Mouse (Mus musculus): ENCODE results near the gene Ppp1cb.

Gene Ppp1cb

DNA sequence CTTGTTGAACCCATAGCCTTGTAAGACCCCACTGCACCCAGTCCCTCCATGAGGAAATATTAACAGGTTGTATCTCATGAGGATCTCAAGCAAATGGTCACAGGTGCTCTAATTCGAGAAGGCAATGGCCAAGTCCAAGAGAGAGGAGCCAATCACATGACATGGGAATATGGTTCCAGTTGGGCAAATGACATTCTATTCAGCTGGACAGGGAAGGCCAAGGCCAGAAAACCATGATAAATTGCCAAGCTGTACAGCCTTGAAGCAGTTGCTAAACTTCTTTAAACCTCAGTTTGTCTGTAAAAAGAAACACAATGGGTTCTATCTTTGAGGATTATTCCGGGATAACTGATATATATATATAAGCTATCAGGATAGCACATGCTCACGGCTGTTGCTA lies 14.7 kb upstream of the Ppp1cb start:
- no peak for DNase-seq (ENCODE audit: low read depth, low spot score)

DNA sequence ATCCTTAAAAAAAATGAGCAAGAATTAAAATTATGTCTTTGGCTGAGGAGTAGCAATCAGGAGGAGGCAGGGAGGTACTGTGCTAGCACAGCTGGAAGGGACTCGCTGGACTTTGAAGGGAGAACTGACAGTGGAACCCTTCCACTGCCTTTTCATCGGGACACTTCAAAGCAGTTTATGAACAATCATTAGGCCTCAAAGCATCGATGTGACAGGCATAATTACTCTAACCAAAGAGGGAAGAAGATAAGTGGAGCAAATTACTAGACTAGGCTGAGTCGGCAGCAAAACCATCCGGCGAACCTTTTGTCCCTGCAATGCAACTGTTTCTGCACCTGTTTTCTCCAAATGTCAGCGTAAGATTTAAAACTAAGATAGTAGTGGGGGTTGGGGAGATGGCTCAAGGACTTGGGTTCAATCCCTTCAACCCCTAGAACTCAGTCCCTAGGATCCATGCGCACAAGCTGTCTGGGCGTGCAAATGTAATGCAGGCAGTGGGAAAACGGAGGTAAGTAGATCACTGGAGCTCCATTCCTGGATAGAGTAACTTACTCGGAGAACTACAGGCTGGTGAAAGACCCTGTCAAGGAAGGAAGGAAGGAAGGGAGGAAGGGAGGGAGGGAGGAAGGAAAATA lies 13.2 kb upstream of the Ppp1cb start:
- DNase-seq (ENCODE audit: low read depth, low spot score) = no peak

DNA sequence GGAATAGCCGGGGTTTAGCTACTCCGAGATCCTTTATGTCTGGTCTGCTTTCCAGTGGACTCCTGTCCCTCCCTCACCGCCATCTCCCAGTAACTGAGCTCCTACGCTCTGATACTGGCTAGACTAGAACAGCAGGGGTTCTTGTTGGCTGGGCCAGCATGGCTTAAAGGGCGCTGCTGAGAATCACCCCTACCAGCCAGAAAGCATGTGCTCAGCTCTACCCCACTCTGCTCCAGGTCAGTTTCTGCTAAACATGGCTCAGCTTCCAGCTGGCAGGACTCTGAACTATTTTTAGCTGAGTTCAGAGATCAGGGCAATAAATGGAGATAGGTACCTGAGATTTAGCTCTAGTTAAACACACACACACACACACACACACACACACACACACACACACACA lies 12.2 kb upstream of the Ppp1cb start:
- no peak for DNase-seq (ENCODE audit: low read depth, low spot score)

DNA sequence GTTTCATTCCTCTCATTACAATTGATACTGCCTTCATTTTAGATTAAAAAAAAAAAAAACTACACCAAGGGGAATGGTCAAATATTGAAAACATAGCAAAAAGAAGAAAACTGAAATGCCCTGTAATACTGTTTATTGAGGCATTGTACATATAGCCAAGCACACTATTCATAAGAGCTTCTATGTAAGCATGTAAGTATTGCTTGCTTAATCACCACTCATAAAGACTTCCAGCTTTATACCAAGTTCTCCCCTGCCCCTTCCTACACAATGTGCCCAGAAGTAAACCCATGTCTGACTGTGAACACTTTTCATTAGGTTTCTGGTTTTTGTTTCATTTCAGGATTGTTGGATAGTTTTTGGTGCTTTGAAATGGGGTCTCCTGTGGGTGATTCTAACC lies 11.8 kb upstream of the Ppp1cb start:
- no peak for DNase-seq (ENCODE audit: low read depth, low spot score)

DNA sequence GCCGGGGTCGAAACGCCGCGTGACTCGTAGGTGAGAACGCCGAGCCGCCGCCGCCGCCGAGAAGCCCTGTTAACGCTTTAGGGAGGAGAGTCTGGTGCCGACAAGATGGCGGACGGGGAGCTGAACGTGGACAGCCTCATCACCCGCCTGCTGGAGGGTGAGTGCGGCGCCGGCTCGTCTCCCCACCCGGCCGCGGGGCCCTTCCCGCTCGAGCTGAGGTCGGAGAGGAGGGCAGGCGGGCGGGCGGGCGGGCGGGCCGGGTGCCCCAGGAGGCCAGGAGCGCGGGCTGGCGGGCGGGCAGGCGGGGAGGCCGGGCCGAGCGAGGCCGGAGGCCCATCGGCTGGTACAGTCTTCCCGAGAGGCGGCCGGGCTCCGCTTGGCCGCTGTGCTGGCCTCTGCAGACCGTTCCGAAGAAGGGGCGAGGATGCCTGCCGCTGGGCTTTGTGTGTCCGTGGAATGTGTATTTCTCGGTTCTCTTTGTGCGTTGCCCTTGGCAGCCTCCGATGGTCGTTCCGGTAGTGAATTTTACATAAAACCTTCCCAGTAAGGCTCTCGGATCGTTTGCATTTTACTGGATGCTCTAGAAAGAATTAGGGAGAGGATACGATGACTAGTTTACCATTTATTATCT lies 723 bp downstream of the Ppp1cb start:
- no peak for DNase-seq (ENCODE audit: low read depth, low spot score)

DNA sequence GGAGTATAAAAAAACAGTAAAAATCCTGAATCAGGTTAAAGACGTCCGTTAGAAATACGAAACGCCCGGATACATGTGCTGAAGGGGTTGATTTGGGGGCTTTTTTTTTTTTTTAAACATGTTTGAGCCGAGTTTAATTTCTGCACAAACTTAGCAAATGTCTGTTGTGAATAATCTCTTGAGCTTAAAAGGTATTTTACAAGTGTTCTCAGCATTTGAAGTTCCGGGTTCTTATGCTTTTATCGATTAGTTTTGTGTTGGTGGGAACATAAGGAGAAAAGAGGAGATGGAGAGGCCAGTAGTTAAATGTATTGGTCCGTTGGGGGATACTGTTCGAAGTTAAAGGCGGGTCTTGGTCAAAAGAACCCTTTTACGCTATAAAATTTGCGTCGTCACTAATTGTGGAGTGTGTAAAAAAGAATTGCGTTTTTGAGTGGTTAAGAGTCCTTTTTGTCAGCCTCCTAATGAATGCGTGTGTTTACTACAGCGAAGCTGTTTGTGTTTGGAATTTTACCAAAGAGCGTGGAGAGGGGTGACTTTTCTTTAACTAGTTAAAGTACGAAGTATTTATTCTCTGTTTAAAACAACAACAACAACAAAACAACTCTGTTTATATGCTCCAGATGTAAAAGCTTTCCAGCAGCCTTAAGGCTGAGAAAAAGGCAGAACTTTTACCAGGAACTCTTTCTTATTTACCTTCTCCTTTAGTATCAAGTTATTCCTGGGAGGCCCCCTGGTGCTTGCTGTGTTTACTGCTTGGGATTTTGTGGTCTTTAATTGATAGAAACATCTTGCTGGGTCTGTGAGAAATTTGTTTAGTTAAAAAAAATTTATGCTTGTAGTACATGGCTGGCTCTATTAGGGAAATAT lies 1.5 kb downstream of the Ppp1cb start:
- DNase-seq (ENCODE audit: low read depth, low spot score) = peak; percentile 87

DNA sequence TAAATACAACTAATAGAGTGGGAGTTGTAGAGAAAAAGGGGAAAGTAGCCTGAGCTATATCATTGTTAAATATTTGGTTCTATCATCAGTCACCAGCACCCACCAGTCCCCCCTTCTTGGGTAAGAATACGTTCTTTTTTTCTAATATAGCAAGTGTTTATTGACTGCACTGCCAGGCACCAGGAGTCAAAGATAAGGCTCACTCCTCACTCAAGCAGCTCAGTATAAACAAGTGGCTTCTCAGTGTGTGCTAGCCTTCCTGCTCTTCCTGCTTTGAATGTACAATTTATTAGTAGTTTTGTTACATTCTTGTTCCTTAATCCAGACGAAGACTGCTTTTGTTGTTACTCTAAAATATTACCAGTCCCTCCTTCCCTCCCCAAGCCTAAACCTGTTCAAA lies 2.3 kb downstream of the Ppp1cb start:
- peak; percentile 13 for DNase-seq (ENCODE audit: low read depth, low spot score)

DNA sequence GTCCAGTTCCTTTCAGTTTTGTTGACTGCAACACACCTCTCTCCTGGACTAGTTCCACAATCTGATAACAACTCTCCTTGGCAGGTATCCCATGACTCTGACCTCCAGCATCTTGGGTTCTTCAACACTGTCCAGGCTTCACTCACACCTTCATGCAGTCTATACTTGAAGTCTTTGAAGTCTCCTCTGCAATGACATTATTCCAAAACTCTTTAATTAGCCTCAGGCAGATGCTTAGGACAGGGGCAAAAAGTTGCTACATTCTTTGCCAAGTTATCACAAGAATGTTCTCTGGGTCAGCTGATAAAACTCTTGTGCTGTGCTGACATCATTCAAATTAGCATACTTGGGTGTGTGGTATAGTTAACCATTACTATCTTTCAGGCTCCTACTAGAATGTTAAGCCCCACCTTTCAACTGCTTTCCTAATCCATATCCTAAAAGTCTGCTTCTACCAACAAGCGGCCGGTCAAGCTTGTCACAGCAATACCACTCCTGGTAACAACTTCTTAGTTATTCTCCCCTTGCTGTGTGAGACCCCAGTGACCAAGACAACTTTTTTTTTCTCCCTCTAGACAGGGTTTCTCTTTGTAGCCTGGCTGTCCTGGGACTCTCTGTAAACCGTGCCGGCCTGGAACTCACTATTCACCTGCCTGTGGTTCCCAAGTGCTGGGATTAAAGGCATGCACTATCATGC lies 13.8 kb downstream of the Ppp1cb start:
- DNase-seq (ENCODE audit: low read depth, low spot score) = peak; percentile 30

DNA sequence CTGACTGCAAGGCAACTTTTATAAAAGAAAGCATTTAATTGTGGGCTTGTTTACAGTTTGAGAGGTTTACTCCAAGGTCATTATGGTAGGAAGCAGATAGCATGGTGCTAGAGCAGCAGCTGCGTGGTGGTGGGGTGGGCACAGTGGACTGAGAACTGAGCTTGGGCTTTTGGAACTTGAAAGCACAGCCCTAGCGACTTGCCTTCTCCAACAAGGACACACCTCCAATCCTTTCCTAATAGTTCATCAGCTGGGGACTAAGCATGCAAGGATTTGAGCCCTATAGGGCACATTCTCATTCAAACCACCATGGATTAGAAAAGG lies 14.3 kb downstream of the Ppp1cb start:
- no peak for DNase-seq (ENCODE audit: low read depth, low spot score)

DNA sequence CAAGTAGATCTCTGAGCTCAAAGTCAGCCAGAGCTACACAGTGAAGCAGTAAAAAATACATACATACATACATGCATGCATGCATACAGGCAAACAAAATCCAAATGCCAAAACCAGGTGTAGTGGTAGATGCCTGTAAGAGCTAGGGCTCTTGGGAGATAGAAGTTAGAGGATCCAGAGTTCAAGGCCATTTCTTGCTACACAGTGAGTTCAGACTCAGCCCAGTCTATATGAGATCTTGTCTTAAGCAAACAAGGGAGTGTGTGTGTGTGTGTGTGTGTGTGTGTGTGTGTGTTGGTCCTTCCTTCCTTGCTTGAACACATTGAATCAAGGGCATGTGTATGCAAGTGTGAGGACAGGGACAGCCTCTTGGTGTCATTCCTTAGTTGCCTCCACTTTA lies 17.9 kb downstream of the Ppp1cb start:
- DNase-seq (ENCODE audit: low read depth, low spot score) = no peak

DNA sequence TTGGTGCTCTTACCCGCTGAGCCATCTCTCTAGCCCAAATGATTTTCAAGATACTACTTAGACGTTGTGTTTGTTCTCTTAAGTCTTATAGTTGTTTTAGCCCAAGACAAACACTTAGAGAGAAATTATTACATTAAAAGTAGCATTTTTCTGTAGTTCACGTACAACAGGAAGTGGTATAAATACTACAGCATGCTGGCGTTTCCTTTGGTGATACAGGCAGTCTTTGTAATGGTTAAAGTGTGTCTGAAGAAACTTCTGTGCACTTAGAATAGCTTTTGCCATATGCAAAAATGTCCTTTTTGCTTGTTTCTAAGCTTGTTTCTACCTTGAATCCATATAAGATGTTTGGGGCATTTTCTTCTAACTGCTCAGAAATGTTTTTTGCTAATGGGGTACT lies 20.3 kb downstream of the Ppp1cb start:
- no peak for DNase-seq (ENCODE audit: low read depth, low spot score)

DNA sequence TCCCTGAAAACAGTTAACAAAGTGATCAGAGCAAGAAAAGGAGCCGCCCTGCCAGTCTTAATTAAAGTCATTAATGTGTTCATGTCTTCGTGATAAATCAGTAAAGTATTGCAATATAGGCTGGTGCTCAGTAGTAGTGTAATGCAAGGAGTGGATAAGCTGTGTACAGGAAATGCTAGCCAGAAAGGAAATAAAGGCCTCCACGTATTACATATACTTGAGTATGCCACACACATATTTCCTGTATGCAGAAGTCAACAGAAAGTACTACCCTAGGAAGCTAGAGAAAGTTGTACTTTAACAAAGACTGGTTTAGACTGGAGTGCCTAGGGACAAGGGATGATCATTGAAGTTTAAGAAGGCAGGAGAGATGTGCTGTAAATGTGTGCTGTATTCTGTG lies 26.8 kb downstream of the Ppp1cb start:
- no peak for DNase-seq (ENCODE audit: low read depth, low spot score)

DNA sequence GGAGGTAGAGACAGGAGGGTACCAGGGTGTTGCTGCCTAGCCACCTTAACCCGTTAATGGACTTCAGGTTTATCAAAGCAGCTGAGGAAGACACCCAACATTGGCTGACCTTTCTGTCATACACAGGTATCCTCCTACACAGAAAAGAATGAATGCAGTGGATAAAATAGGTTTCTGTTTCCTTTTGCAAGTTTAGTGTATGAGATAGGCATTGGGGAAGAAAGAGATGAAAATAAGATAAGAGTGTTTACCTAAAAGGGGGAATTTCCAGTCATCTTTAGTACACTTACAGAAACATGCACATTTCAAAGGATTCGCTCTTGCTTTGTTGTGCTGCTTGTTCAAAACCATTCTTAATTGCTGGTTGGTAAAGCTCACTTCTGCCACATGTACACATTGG lies 29.4 kb downstream of the Ppp1cb start:
- no peak for DNase-seq (ENCODE audit: low read depth, low spot score)

DNA sequence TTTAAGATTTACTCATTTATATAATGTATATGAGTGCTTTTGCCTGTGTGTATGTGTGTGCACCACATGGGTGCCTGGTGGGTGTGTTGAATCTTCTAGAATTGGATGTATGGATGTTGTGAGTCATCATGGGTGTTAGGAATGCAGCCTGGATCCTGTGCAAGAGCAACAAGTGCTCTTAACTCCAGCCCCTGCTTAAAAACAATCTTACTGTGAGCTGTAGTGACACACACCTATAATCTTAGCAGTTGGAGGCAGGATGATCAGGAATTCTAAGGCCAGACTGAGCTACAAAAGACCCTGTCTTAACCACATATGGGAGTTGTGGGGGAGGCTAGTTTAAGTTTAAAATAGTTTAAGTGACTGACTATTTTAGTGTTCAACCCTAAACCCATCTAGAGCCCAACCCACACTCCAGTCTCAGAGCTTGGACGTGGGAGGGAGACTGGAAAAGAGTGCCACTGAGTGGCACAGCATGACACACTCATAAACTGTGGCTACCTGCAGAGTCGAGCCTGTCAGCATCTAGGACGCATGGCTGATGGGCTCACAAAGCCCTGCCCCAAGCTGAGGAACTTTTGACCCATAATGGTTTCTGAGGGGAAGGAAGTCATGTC lies 35.5 kb downstream of the Ppp1cb start:
- peak; percentile 18 for DNase-seq (ENCODE audit: low read depth, low spot score)

DNA sequence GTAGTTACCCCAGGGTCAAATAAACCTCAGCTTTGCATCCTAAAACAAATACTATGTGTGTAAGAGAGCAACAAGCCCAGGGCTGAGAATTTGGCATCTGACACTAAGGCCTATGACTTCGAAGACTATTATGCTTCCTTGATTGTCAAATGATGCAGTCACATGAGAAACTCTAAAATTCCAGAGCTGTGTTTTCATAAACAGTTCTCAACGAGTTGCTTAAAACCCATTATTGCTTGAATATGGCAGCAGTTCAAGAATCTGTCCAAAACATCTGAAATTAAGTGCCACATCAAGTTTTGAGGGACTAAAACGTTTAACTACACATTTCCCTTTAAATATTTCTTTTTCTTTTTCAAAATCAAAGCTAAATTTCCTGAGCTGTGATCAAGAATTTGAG lies 50.1 kb downstream of the Ppp1cb start:
- DNase-seq (ENCODE audit: low read depth, low spot score) = peak; percentile 28

DNA sequence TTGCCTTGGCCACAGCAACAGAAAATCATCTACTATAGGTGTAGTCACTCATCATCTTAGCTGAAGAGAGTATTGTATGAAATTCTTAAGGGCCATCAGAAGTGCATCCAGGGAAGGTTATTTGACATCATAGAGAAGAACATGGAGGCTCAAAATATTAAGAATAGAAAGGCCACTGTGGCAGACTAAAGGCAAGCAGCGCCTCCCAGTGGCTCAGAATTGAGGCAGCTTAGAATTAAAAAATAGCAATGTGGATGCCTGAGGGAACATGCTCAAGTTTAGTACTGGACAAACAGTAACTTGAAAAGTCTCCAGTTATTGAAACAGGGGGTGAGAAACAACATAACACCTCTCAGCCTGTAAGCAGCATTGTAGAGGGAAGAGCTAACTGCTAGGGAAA lies 61.7 kb downstream of the Ppp1cb start:
- peak; percentile 45 for DNase-seq (ENCODE audit: low read depth, low spot score)

DNA sequence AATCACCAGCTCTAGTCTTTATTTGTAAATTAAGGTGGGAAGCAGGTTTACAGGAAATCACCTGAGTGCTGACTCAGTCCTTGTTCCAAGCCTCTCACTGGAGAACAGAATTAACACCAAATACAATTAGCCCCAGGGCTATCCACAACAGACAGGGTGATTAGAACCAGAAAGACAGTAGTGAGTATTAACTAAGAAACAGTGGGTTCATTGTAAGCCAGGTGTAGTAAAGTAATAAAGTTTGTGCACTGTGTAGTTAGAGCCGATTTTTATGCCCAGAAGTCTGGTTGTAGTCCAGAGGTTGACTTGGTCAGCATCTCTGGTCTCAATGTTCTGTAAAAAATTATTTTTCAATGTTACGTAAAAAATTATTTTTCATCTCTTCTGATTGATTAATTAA lies 90.8 kb downstream of the Ppp1cb start:
- DNase-seq (ENCODE audit: low read depth, low spot score) = no peak

DNA sequence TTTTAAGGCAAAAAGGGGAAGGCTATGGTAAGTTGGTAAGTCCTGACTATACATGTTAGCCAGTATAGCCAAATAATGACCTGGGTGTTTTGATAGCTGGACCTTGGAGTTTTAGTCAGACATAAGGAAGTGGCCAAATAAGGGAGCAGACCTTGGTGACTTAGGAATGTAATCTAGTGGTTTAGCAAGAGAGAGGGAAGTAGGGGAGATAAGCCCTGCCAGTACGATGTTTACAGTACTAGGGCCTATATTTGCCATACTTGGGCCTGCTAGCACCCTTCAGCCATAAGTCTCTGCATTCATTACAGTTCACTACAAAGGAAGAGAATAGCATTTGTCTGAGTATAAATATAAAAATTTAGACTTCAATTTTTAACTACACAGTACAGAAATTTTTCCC lies 106.1 kb downstream of the Ppp1cb start:
- no peak for DNase-seq (ENCODE audit: low read depth, low spot score)

All from 3T3-L1 (cell line).